Mouse (Mus musculus) myocyte (in vitro differentiated cells): ENCODE data around the gene Ino80b. TPM values are rescaled to one million over a fixed set of nuclear protein-coding genes. Genes with fewer than 3 reads are reported as not detected.
A peak's percentile ranks its signal among the peaks of the same experiment; 100 is the strongest.
"Not testable (repeated sequence)": the region's sequence is repeated elsewhere in the genome, so short reads cannot be mapped to it uniquely, and the experiment has no call there.

ENCODE experiments used
- H3K27me3 ChIP-seq: one replicate; pipeline ENCODE4 v1.6.1; 2011; ENCODE audit not compliant: control insufficient read depth, insufficient read depth, insufficient read length
- H3K36me3 ChIP-seq: one replicate; pipeline ENCODE4 v1.6.1; 2011; ENCODE audit not compliant: control insufficient read depth, insufficient read depth
- H3K4me2 ChIP-seq: one replicate; pipeline ENCODE4 v1.6.1; 2011; ENCODE audit warnings: low read depth, control low read depth
- H3K4me3 ChIP-seq: one replicate; pipeline ENCODE4 v1.5.1; 2011; ENCODE audit warnings: mild to moderate bottlenecking, control low read depth, moderate library complexity
- H3K79me2 ChIP-seq: one replicate; pipeline ENCODE4 v1.6.1; 2011; ENCODE audit not compliant: control insufficient read depth, insufficient read depth
- H3ac ChIP-seq: one replicate; pipeline ENCODE4 v1.6.1; 2011; ENCODE audit not compliant: control insufficient read depth, insufficient read length
- CEBPB ChIP-seq: IDR thresholded peaks from 2 replicates; pipeline ENCODE4 v1.6.1; 2011; ENCODE audit warnings: mild to moderate bottlenecking, moderate library complexity; ENCODE audit not compliant: poor library complexity, insufficient read depth, severe bottlenecking
- E2F4 ChIP-seq: IDR thresholded peaks from one replicate; pipeline ENCODE4 v1.6.1; 2011; ENCODE audit warnings: mild to moderate bottlenecking, control low read depth, moderate library complexity; ENCODE audit not compliant: insufficient read depth
- MAX ChIP-seq: IDR thresholded peaks from one replicate; pipeline ENCODE4 v1.6.1; 2011; ENCODE audit warnings: low read depth, mild to moderate bottlenecking, control low read depth
- MYOD1 ChIP-seq, 3 experiments: IDR thresholded peaks; one replicate each; pipeline ENCODE4 v1.6.1; 2011; ENCODE audit warnings: control low read depth in 2 of 3, low read depth in 2 of 3, mild to moderate bottlenecking in 2 of 3, moderate library complexity in 1 of 3; ENCODE audit not compliant: insufficient read length in 2 of 3, control insufficient read depth in 1 of 3
- MYOG ChIP-seq, 3 experiments: IDR thresholded peaks; one replicate each; pipeline ENCODE4 v1.6.1; 2011; ENCODE audit warnings: control low read depth in 2 of 3, low read depth in 2 of 3, mild to moderate bottlenecking in 2 of 3; ENCODE audit not compliant: insufficient read length in 2 of 3, control insufficient read depth in 1 of 3, insufficient read depth in 1 of 3
- POLR2A ChIP-seq: IDR thresholded peaks from one replicate; pipeline ENCODE4 v1.6.1; 2011; ENCODE audit warnings: low read depth, mild to moderate bottlenecking, control low read depth, moderate library complexity; ENCODE audit not compliant: insufficient read length
- POLR2AphosphoS2 ChIP-seq: IDR thresholded peaks from one replicate; pipeline ENCODE4 v1.6.1; 2011; ENCODE audit warnings: low read depth, control low read depth; ENCODE audit not compliant: insufficient read length
- REST ChIP-seq: IDR thresholded peaks from one replicate; pipeline ENCODE4 v1.6.1; 2011; ENCODE audit warnings: mild to moderate bottlenecking, control low read depth, moderate library complexity; ENCODE audit not compliant: insufficient read depth, insufficient read length
- SRF ChIP-seq: IDR thresholded peaks from one replicate; pipeline ENCODE4 v1.6.1; 2011; ENCODE audit warnings: low read depth; ENCODE audit not compliant: control insufficient read depth, insufficient read length
- TCF12 ChIP-seq: IDR thresholded peaks from one replicate; pipeline ENCODE4 v1.6.1; 2011; ENCODE audit warnings: mild to moderate bottlenecking, control low read depth; ENCODE audit not compliant: poor library complexity, insufficient read depth, severe bottlenecking
- TCF3 ChIP-seq: IDR thresholded peaks from one replicate; pipeline ENCODE4 v1.6.1; 2011; ENCODE audit warnings: low read depth, control low read depth; ENCODE audit not compliant: insufficient read length
- USF1 ChIP-seq: IDR thresholded peaks from one replicate; pipeline ENCODE4 v1.6.1; 2011; ENCODE audit warnings: low read depth, mild to moderate bottlenecking, control low read depth, moderate library complexity
- polyA plus RNA-seq: library from polyadenylated mRNA; unstranded; fragments of >200 nt; fragmentation: generic; extraction: Trizol; gene quantifications from one replicate; pipeline ENCODE4 v1.2.1, GENCODE M21; 2012; ENCODE audit warnings: missing spikeins

The Ino80b gene
- polyA plus RNA-seq, 1 experiment, result 38.3 TPM

- H3K4me3 ChIP-seq, result no peak overlapping the region
- TF ChIP-seq REST (no peak), TCF3 (no peak), SRF (no peak), POLR2A (no peak), POLR2AphosphoS2 (no peak), E2F4 (no peak), CEBPB (no peak), TCF12 (no peak), MAX (no peak), MYOG (IDR thresholded peaks at IDR 0.05; ENCODE audit: control insufficient read depth in 1 of 3, insufficient read depth in 1 of 3, insufficient read length in 2 of 3, low read depth in 2 of 3) (no peak)
- H3ac ChIP-seq, result no peak overlapping the region
- no peak overlapping the region for H3K4me2 ChIP-seq
- H3K27me3 ChIP-seq, result peaks cover 12% of the 10 kb centered on the region
- H3K36me3 ChIP-seq, result no peaks in the 10 kb centered on the region
- H3K79me2 ChIP-seq, result peaks cover 5% of the 10 kb centered on the region
These were observed 36.2 kb upstream of the Ino80b start for GRCm38 (mm10) chr6:83161442-83161841.

- not testable (repeated sequence) for H3K79me2 ChIP-seq, H3ac ChIP-seq, H3K36me3 ChIP-seq, H3K4me2 ChIP-seq, H3K4me3 ChIP-seq
- peaks cover 12% of the 10 kb centered on the region for H3K27me3 ChIP-seq
These were observed 34.2 kb upstream of the Ino80b start for GRCm38 (mm10) chr6:83159456-83159855.

DNA sequence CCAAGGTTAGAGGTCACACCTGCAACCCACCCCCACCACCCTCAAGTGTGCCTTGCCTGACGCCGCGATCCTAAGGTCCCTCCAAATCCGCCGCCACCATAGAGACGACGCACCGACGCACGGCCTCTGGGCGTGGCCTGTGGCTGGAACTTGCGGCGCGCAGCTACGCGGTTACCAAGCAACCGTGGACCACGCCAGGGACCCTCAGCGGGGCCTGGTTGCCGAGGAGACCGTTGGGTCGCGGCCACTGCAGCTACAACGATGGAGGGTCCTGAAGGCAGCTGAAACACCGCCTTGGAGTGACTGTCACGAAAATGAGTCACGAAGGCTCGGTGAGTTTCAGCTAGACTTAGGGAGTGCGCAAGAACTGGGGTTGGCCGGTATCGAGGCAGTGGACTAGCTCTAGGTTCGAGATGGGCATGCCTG lies 31.0 kb upstream of the Ino80b start, which contains the start of the genes Wdr54 and 1700003E16Rik:
Gene Wdr54, minus strand, starts transcription at position 139 of the 426 bp plus-strand sequence.
Gene 1700003E16Rik, plus strand, starts transcription at position 146 of the 426 bp plus-strand sequence.
- Histone ChIP-seq H3K79me2 (no peaks in the 10 kb centered on the region), H3K27me3 (peaks cover 5% of the 10 kb centered on the region), H3K36me3 (peaks cover 3% of the 10 kb centered on the region), H3K4me2 (peak within 1 kb of the TSS; percentile 89), H3K4me3 (peak within 1 kb of the TSS; percentile 58), H3ac (no peak within 1 kb of the TSS)
- peak; percentile 20 for TF ChIP-seq E2F4
- peak; percentile 60 for TF ChIP-seq POLR2A
- TF ChIP-seq POLR2AphosphoS2, result peak; percentile 79
- no peak for TF ChIP-seq MYOD1 (IDR thresholded peaks at IDR 0.05; ENCODE audit: control insufficient read depth in 1 of 3, insufficient read length in 2 of 3, low read depth in 2 of 3)
- TF ChIP-seq MYOG (IDR thresholded peaks at IDR 0.05; ENCODE audit: control insufficient read depth in 1 of 3, insufficient read depth in 1 of 3, insufficient read length in 2 of 3, low read depth in 2 of 3), result no peak

GRCm38 (mm10) chr6:83155552-83156238 lies 30.5 kb upstream of the Ino80b start:
- peaks cover 4% of the 10 kb centered on the region for H3K36me3 ChIP-seq
- no peak for TF ChIP-seq MYOD1 (IDR thresholded peaks at IDR 0.05; ENCODE audit: control insufficient read depth in 1 of 3, insufficient read length in 2 of 3, low read depth in 2 of 3)
- TF ChIP-seq SRF, result no peak
- no peak for TF ChIP-seq USF1
- no peak for TF ChIP-seq MYOG (IDR thresholded peaks at IDR 0.05; ENCODE audit: control insufficient read depth in 1 of 3, insufficient read depth in 1 of 3, insufficient read length in 2 of 3, low read depth in 2 of 3)
- TF ChIP-seq CEBPB, result no peak
- TF ChIP-seq MAX, result no peak
- TF ChIP-seq POLR2A, result no peak
- no peak for TF ChIP-seq POLR2AphosphoS2
- no peak for TF ChIP-seq TCF3
- TF ChIP-seq REST, result no peak
- TF ChIP-seq E2F4, result no peak
- no peak for TF ChIP-seq TCF12

GRCm38 (mm10) chr6:83153485-83153884 lies 28.3 kb upstream of the Ino80b start:
- H3K36me3 ChIP-seq, result peaks cover 9% of the 10 kb centered on the region
- no peak overlapping the region for H3K4me3 ChIP-seq
- H3K4me2 ChIP-seq, result no peak overlapping the region

More at GRCm38 (mm10) chr6:83155552-83156238, 30.5 kb upstream of the Ino80b start:
- Histone ChIP-seq H3K27me3 (no peaks in the 10 kb centered on the region), H3K79me2 (no peaks in the 10 kb centered on the region), H3K4me3 (peak overlapping the region; percentile 58), H3ac (no peak overlapping the region), H3K4me2 (peak overlapping the region; percentile 89)

More at GRCm38 (mm10) chr6:83153485-83153884, 28.3 kb upstream of the Ino80b start:
- Histone ChIP-seq H3ac (no peak overlapping the region), H3K27me3 (no peaks in the 10 kb centered on the region), H3K79me2 (no peaks in the 10 kb centered on the region)
- TF ChIP-seq POLR2AphosphoS2 (peak; percentile 8), SRF (no peak)
